Comparison of ENCODE assay signal across 17 mouse cellular contexts in genomic region chr12:15160478-15160998, GRCm38 (mm10).
"Had no signal": no experiment of that assay in that cellular context is flagged by ENCODE, and none has a peak within 500 bp of the region (broad histone marks: within the 10 kb centered on the region; RNA-seq: fewer than 3 reads in every experiment).

No protein-coding gene starts in this region.

- H3K27me3 ChIP-seq: liver, embryonic 15.5 days; lung, embryonic 15.5 days; megakaryocyte, embryonic 14.5 days; midbrain, embryonic 13.5 days; midbrain, embryonic 15.5 days; neural tube, embryonic 12.5 days had no signal

- H3K4me1 ChIP-seq: liver, embryonic 15.5 days; lung, embryonic 15.5 days; megakaryocyte, embryonic 14.5 days; midbrain, embryonic 13.5 days; midbrain, embryonic 15.5 days; neural tube, embryonic 12.5 days had no signal

- DNase-seq: liver, postnatal 0 days; lung, adult 2 months; lung, postnatal 14 days; lung, postnatal 36 days; right cerebral cortex, postnatal 14 days; thymus, adult 2 months; thymus, postnatal 25 days; thymus, postnatal 4 days had no signal

- H3K4me2 ChIP-seq: liver, embryonic 15.5 days; lung, embryonic 15.5 days; midbrain, embryonic 11.5 days; midbrain, embryonic 13.5 days; midbrain, embryonic 15.5 days; neural tube, embryonic 12.5 days had no signal

- H3K36me3 ChIP-seq: liver, embryonic 15.5 days; lung, embryonic 15.5 days; midbrain, embryonic 13.5 days; midbrain, embryonic 15.5 days; neural tube, embryonic 12.5 days had no signal

- H3K9me3 ChIP-seq: liver, embryonic 15.5 days; lung, embryonic 15.5 days; midbrain, embryonic 13.5 days; neural tube, embryonic 12.5 days had no signal

- ATAC-seq: liver, postnatal 0 days; lung, postnatal 0 days; midbrain, embryonic 13.5 days; midbrain, embryonic 15.5 days had no signal

- H3K27ac ChIP-seq: liver, embryonic 15.5 days; lung, embryonic 15.5 days; macrophage; midbrain, embryonic 13.5 days; midbrain, embryonic 15.5 days; neural tube, embryonic 12.5 days had no signal

- H3K9ac ChIP-seq: liver, embryonic 15.5 days; liver, postnatal 0 days; lung, embryonic 15.5 days; midbrain, embryonic 13.5 days; midbrain, embryonic 15.5 days; neural tube, embryonic 12.5 days had no signal

- H3K4me3 ChIP-seq: liver, embryonic 15.5 days; lung, embryonic 15.5 days; megakaryocyte, embryonic 14.5 days; midbrain, embryonic 13.5 days; midbrain, embryonic 15.5 days; neural tube, embryonic 12.5 days had no signal
